Comparison of ENCODE assay signal across 8 mouse cellular contexts in the genomic region with DNA sequence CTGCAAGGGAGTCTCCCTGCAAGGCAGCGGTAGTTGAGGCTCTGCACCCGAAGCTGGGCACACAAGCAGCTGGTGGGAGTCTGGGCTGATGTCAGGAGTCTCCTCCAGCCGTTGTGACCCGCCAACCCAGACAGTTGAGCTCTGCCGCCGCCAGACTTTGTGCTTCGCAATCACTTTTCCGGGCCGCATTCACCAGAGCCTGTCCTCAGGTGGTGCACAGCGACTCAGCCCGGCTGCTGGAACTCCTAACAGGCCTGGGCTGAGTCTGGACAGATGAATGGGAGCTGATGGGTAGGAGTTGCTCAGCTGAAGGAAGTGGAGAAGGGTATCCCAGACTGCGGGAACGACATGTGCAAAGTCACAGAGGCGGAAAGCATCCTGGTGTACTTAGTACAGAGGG. TPM values are rescaled to one million over a fixed set of nuclear protein-coding genes. Genes with fewer than 3 reads are reported as not detected.
DNase-seq lines count a peak whose midpoint lies in the region; ATAC-seq and TF ChIP-seq lines count a peak whose summit lies in the region.

No protein-coding gene starts in this region.

- H3K36me3 ChIP-seq in heart, embryonic 13.5 days = no peaks in the 10 kb centered on the region
- no peaks in the 10 kb centered on the region for H3K36me3 ChIP-seq in ES-Bruce4 (ENCODE audit: control insufficient read depth, insufficient read depth, low read length, poor library complexity, severe bottlenecking)
- H3K36me3 ChIP-seq in forebrain, embryonic 11.5 days (ENCODE audit: control insufficient read depth, insufficient read depth, low read length) = no peaks in the 10 kb centered on the region
- H3K36me3 ChIP-seq in limb, embryonic 14.5 days (ENCODE audit: control insufficient read depth, insufficient read depth, low read length) = no peaks in the 10 kb centered on the region

- no peak overlapping the region for H3K4me2 ChIP-seq in heart, embryonic 13.5 days
- no peak overlapping the region for H3K4me2 ChIP-seq in forebrain, embryonic 11.5 days (ENCODE audit: low read depth, low read length, severe bottlenecking)
- H3K4me2 ChIP-seq in limb, embryonic 14.5 days (replicated peaks; ENCODE audit: low read depth, low read length, severe bottlenecking) = peak overlapping the region; percentile 76; the same call in 1 of the 2 replicates

- no peaks in the 10 kb centered on the region for H3K9me3 ChIP-seq in heart, embryonic 13.5 days
- H3K9me3 ChIP-seq in ES-Bruce4 (replicated peaks; ENCODE audit: control insufficient read depth, insufficient read depth, low read length, poor library complexity, severe bottlenecking) = no peaks in the 10 kb centered on the region
- H3K9me3 ChIP-seq in forebrain, embryonic 11.5 days (ENCODE audit: control insufficient read depth, low read length) = no peaks in the 10 kb centered on the region
- H3K9me3 ChIP-seq in limb, embryonic 14.5 days (ENCODE audit: control insufficient read depth, low read length) = no peaks in the 10 kb centered on the region

- no peak for TF ChIP-seq POLR2A in ES-Bruce4 (IDR thresholded peaks at IDR 0.05; ENCODE audit: insufficient read depth, low read length)
- TF ChIP-seq POLR2A in limb, embryonic 14.5 days (IDR thresholded peaks at IDR 0.05; ENCODE audit: borderline replicate concordance, extremely low read depth, insufficient read depth, insufficient read length) = no peak

- H3K27me3 ChIP-seq in heart, embryonic 13.5 days (replicated peaks) = peaks cover 88% of the 10 kb centered on the region
- peaks cover 8% of the 10 kb centered on the region for H3K27me3 ChIP-seq in ES-Bruce4 (ENCODE audit: control insufficient read depth, insufficient read depth, low read length, poor library complexity, severe bottlenecking)
- H3K27me3 ChIP-seq in forebrain, embryonic 11.5 days (ENCODE audit: control insufficient read depth, insufficient read depth, low read length) = peaks cover 40% of the 10 kb centered on the region
- peaks cover 62% of the 10 kb centered on the region for H3K27me3 ChIP-seq in limb, embryonic 14.5 days (ENCODE audit: control insufficient read depth, insufficient read depth, low read length)

- 8% methylated on average over 14 of the region's 14 CpGs for WGBS in heart, embryonic 13.5 days
- WGBS in forebrain, embryonic 11.5 days = 6% methylated on average over 14 of the region's 14 CpGs
- 5% methylated on average over 14 of the region's 14 CpGs for whole genome bisulfite sequencing in limb, embryonic 14.5 days

- TF ChIP-seq EP300 in ES-Bruce4 (IDR thresholded peaks at IDR 0.05; ENCODE audit: insufficient read depth, low read depth, low read length) = no peak

- no peak overlapping the region for H3K27ac ChIP-seq in heart, embryonic 13.5 days (replicated peaks)
- no peak overlapping the region for H3K27ac ChIP-seq in ES-Bruce4 (ENCODE audit: insufficient read depth, low read length)
- H3K27ac ChIP-seq in forebrain, embryonic 11.5 days (ENCODE audit: low read depth, low read length) = no peak overlapping the region
- H3K27ac ChIP-seq in limb, embryonic 14.5 days (replicated peaks; ENCODE audit: low read depth, low read length) = no peak overlapping the region

- H3K9ac ChIP-seq in heart, embryonic 13.5 days = no peak overlapping the region
- H3K9ac ChIP-seq in ES-Bruce4 (ENCODE audit: low read depth, poor library complexity, severe bottlenecking) = no peak overlapping the region
- H3K9ac ChIP-seq in forebrain, embryonic 11.5 days (ENCODE audit: low read length) = no peak overlapping the region
- no peak overlapping the region for H3K9ac ChIP-seq in limb, embryonic 14.5 days (ENCODE audit: low read depth, low read length, severe bottlenecking)

- no peak for ATAC-seq in heart, embryonic 13.5 days (ENCODE audit: extremely low read depth, insufficient number of reproducible peaks, low FRiP score, low TSS enrichment)
- ATAC-seq in forebrain, embryonic 11.5 days (replicated peaks; ENCODE audit: low FRiP score) = peak; percentile 25; the same call in 1 of the 2 replicates
- no peak for ATAC-seq in limb, embryonic 14.5 days (ENCODE audit: low FRiP score, low read depth)

- peaks cover 30% of the 10 kb centered on the region for H3K4me1 ChIP-seq in heart, embryonic 13.5 days
- H3K4me1 ChIP-seq in ES-Bruce4 (ENCODE audit: control insufficient read depth, insufficient read depth, low read length) = no peaks in the 10 kb centered on the region
- peaks cover 12% of the 10 kb centered on the region; the same call in 1 of the 2 replicates for H3K4me1 ChIP-seq in forebrain, embryonic 11.5 days (replicated peaks; ENCODE audit: control insufficient read depth, insufficient read depth, low read length)
- H3K4me1 ChIP-seq in limb, embryonic 14.5 days (ENCODE audit: control insufficient read depth, insufficient read depth, low read length) = peaks cover 3% of the 10 kb centered on the region; the same call in 1 of the 2 replicates

- no peak for DNase-seq in heart, postnatal 14 days
- DNase-seq in forebrain, embryonic 11.5 days (ENCODE audit: low spot score) = peak; percentile 65
- no peak for DNase-seq in limb, embryonic 14.5 days (ENCODE audit: low spot score)
- no peak for DNase-seq in yolk sac, embryonic 10.5 days (ENCODE audit: low spot score)
- no peak for DNase-seq in layer of hippocampus, postnatal 25 days (ENCODE audit: extremely low spot score in 1 of 2, low spot score in 1 of 2)
- DNase-seq in adrenal gland, adult 2 months = no peak

- peak overlapping the region; percentile 53; the same call in 1 of the 2 replicates for H3K4me3 ChIP-seq in heart, embryonic 13.5 days
- peak overlapping the region; percentile 50 for H3K4me3 ChIP-seq in ES-Bruce4 (ENCODE audit: low read depth, low read length)
- H3K4me3 ChIP-seq in forebrain, embryonic 11.5 days (ENCODE audit: low read depth, low read length) = no peak overlapping the region
- no peak overlapping the region for H3K4me3 ChIP-seq in limb, embryonic 14.5 days (replicated peaks; ENCODE audit: low read length)

- intact Hi-C loops in heart, postnatal 14 days (cut with DNase I) = no loop called here

- TF ChIP-seq CTCF in ES-Bruce4 (IDR thresholded peaks at IDR 0.05; ENCODE audit: low read depth, low read length) = no peak

RNA-seq across cellular contexts. Expression of gene Elfn2, which starts 0.8 kb away (rescaled TPM):
- polyA plus RNA-seq in heart, embryonic 13.5 days (2015; fragmentation: Nextera tagmentation; extraction: Ambion mirVana) = 0.03 TPM in 1 of 2 replicates, not detected in the other
- 1 to 10 TPM; 3.5 to 4.2 TPM for total RNA-seq in heart, postnatal 14 days (2021)
- polyA plus RNA-seq in ES-Bruce4 (2011; ENCODE audit: insufficient read depth, insufficient read length, low read depth, missing spikeins) = 0.07 and 0.12 TPM in 2 replicates
- 0.08 and 0.20 TPM in 2 replicates for polyA plus RNA-seq in forebrain, embryonic 11.5 days (2014; fragmentation: Nextera tagmentation; extraction: Ambion mirVana)
- polyA plus RNA-seq in limb, embryonic 14.5 days (2012; rRNA removed) = 0.19 and 0.24 TPM in 2 replicates
- 0.04 TPM in 1 of 2 replicates, not detected in the other for polyA plus RNA-seq in limb, embryonic 14.5 days (2014; fragmentation: Nextera tagmentation; extraction: Ambion mirVana)
- 100 to 1,000 TPM; 175 to 188 TPM for total RNA-seq in layer of hippocampus, postnatal 25 days (2021)
- total RNA-seq in adrenal gland, adult 2 months (2021) = 1 to 10 TPM; 3.2 to 3.6 TPM
- 1.7 and 2.3 TPM in 2 replicates for polyA plus RNA-seq in adrenal gland, adult 2 months (2012; rRNA removed)

RNA-seq across cellular contexts. Expression of gene Mfng, which starts 53.9 kb away (rescaled TPM):
- 13.7 and 15.8 TPM in 2 replicates for polyA plus RNA-seq in heart, embryonic 13.5 days (2015; fragmentation: Nextera tagmentation; extraction: Ambion mirVana)
- 10 to 100 TPM; 14.0 to 14.6 TPM for total RNA-seq in heart, postnatal 14 days (2021)
- 4.4 and 5.2 TPM in 2 replicates for polyA plus RNA-seq in ES-Bruce4 (2011; ENCODE audit: insufficient read depth, insufficient read length, low read depth, missing spikeins)
- 108 and 113 TPM in 2 replicates for polyA plus RNA-seq in forebrain, embryonic 11.5 days (2014; fragmentation: Nextera tagmentation; extraction: Ambion mirVana)
- 13.9 and 17.3 TPM in 2 replicates for polyA plus RNA-seq in limb, embryonic 14.5 days (2012; rRNA removed)
- 10.1 and 11.7 TPM in 2 replicates for polyA plus RNA-seq in limb, embryonic 14.5 days (2014; fragmentation: Nextera tagmentation; extraction: Ambion mirVana)
- 1 to 10 TPM; 5.5 to 6.6 TPM for total RNA-seq in layer of hippocampus, postnatal 25 days (2021)
- 10 to 100 TPM in 1 of 2 experiments, 1 to 10 TPM in 1; 8.7 to 18.1 TPM for total RNA-seq in adrenal gland, adult 2 months (2021)
- 46.7 and 61.0 TPM in 2 replicates for polyA plus RNA-seq in adrenal gland, adult 2 months (2012; rRNA removed)

Comparison
In these comparisons a context has a peak if more than half of its experiments do, and no peak if none do; other contexts are left out.
1. H3K4me3 ChIP-seq: peak in heart, embryonic 13.5 days (single experiment) and ES-Bruce4 (single experiment); none in forebrain, embryonic 11.5 days (single experiment) and limb, embryonic 14.5 days (single experiment).